Mouse (Mus musculus) left cerebral cortex, postnatal 36 days (tissue): ENCODE measurements at regions not wholly inside any gene's neighbourhood (a gene's known extent, or its start where the extent isn't known, plus 50 kb on each side); places are given as distances from the start of the nearest gene placed in this dataset.

Experiments used
- DNase-seq, 2 experiments: peaks; one replicate each; pipeline ENCODE4 v3.0.0; 2021 to 2022; ENCODE audit warnings: low spot score in 2 of 2, mixed read lengths in 1 of 2
- intact Hi-C: fragments of 180-260 bp; cut with DNase I; formaldehyde crosslinking; loops from one replicate; pipeline ENCODE4 v1.15.1; 2025

- intact Hi-C loops, result loop anchor here (2.0 kb wide), 1 partner anchor 475 kb away; no protein-coding TSS in a partner anchor
Measured at GRCm38 (mm10) chr9:41475326-41475725, 313.8 kb upstream of the Ubash3b start.

GRCm38 (mm10) chr9:41474945-41475297 lies 313.4 kb upstream of the Ubash3b start:
- no peak for DNase-seq
- intact Hi-C loops, result loop anchor here (2.0 kb wide), 1 partner anchor 476 kb away; no protein-coding TSS in a partner anchor

More at GRCm38 (mm10) chr9:41475326-41475725, 313.8 kb upstream of the Ubash3b start:
- no peak for DNase-seq

- intact Hi-C loops, result loop anchor here (2.0 kb wide), 1 partner anchor 476 kb away; no protein-coding TSS in a partner anchor
- peak; percentile 87 to 90 for DNase-seq
Measured at GRCm38 (mm10) chr9:41474244-41474944, 312.9 kb upstream of the Ubash3b start.

- intact Hi-C loops, result no loop called here
Measured at GRCm38 (mm10) chr9:41473506-41473905, 312.0 kb upstream of the Ubash3b start.

GRCm38 (mm10) chr9:41471345-41471744 lies 309.8 kb upstream of the Ubash3b start:
- intact Hi-C loops, result no loop called here
- DNase-seq, result no peak

More at GRCm38 (mm10) chr9:41473506-41473905, 312.0 kb upstream of the Ubash3b start:
- DNase-seq, result no peak

- intact Hi-C loops, result no loop called here
- no peak for DNase-seq
Measured at GRCm38 (mm10) chr9:41470010-41470409, 308.5 kb upstream of the Ubash3b start.

- intact Hi-C loops, result no loop called here
Measured at GRCm38 (mm10) chr9:41469414-41469813, 307.9 kb upstream of the Ubash3b start.

GRCm38 (mm10) chr9:41464057-41464685 lies 302.7 kb upstream of the Ubash3b start:
- peak; percentile 28 to 32 for DNase-seq
- intact Hi-C loops, result no loop called here

More at GRCm38 (mm10) chr9:41469414-41469813, 307.9 kb upstream of the Ubash3b start:
- no peak for DNase-seq

GRCm38 (mm10) chr9:41461742-41462141 lies 300.2 kb upstream of the Ubash3b start:
- peak; percentile 86 to 90 for DNase-seq
- intact Hi-C loops, result loop anchor here (1.0 kb wide), 1 partner anchor 233 kb away; no protein-coding TSS in a partner anchor

GRCm38 (mm10) chr9:41460709-41461108 lies 299.2 kb upstream of the Ubash3b start:
- no peak for DNase-seq

GRCm38 (mm10) chr9:41457003-41457402 lies 295.5 kb upstream of the Ubash3b start:
- no peak for DNase-seq
- intact Hi-C loops, result no loop called here

More at GRCm38 (mm10) chr9:41460709-41461108, 299.2 kb upstream of the Ubash3b start:
- intact Hi-C loops, result loop anchor here (1.0 kb wide), 1 partner anchor 232 kb away; no protein-coding TSS in a partner anchor

GRCm38 (mm10) chr9:41451738-41452137 lies 290.2 kb upstream of the Ubash3b start:
- intact Hi-C loops, result no loop called here

GRCm38 (mm10) chr9:41449233-41449632 lies 287.7 kb upstream of the Ubash3b start:
- DNase-seq, result no peak
- intact Hi-C loops, result no loop called here

More at GRCm38 (mm10) chr9:41451738-41452137, 290.2 kb upstream of the Ubash3b start:
- no peak for DNase-seq

GRCm38 (mm10) chr9:41447902-41448301 lies 286.4 kb upstream of the Ubash3b start:
- no peak for DNase-seq
- intact Hi-C loops, result loop anchor here (2.0 kb wide), 1 partner anchor 73 kb away; no protein-coding TSS in a partner anchor

GRCm38 (mm10) chr9:41447211-41447875 lies 285.8 kb upstream of the Ubash3b start:
- peak; percentile 56 to 57 for DNase-seq
- intact Hi-C loops, result loop anchor here (2.0 kb wide), 1 partner anchor 73 kb away; no protein-coding TSS in a partner anchor

GRCm38 (mm10) chr9:41446431-41447203 lies 285.1 kb upstream of the Ubash3b start:
- intact Hi-C loops, result loop anchor here (2.0 kb wide), 1 partner anchor 72 kb away; no protein-coding TSS in a partner anchor
- peak; percentile 57 for DNase-seq

GRCm38 (mm10) chr9:41442418-41442817 lies 280.9 kb upstream of the Ubash3b start:
- no peak for DNase-seq
- intact Hi-C loops, result no loop called here

GRCm38 (mm10) chr9:41439979-41440378 lies 278.5 kb upstream of the Ubash3b start:
- intact Hi-C loops, result no loop called here
- peak; percentile 17 to 30 for DNase-seq

- intact Hi-C loops, result no loop called here
- DNase-seq, result no peak
Measured at GRCm38 (mm10) chr9:41438141-41438540, 276.6 kb upstream of the Ubash3b start.
